Mouse (Mus musculus) stomach, embryonic 16.5 days (tissue): ENCODE data around the gene Zfp184. TPM values are rescaled to one million over a fixed set of nuclear protein-coding genes. Genes with fewer than 3 reads are reported as not detected.

Experiments
- ATAC-seq: fragments of 200-750 bp; cut with Nextera tagmentation; 2 replicates; pipeline ENCODE4 v1.8.0; 2017; ENCODE audit warnings: moderate number of reproducible peaks, moderate TSS enrichment; ENCODE audit not compliant: insufficient read depth, low FRiP score
- H3K27ac ChIP-seq: fragments of 300-500 bp; sonication (generic); 2 replicates; pipeline ENCODE4 v1.5.1; 2014; ENCODE audit warnings: low read length
- H3K27me3 ChIP-seq: fragments of 300-500 bp; sonication (generic); 2 replicates; pipeline ENCODE4 v1.6.1; 2014; ENCODE audit warnings: low read length, control low read depth, mixed read lengths; ENCODE audit not compliant: control insufficient read depth, insufficient read depth
- H3K36me3 ChIP-seq: fragments of 300-500 bp; sonication (generic); 2 replicates; pipeline ENCODE4 v1.6.1; 2014; ENCODE audit warnings: low read length; ENCODE audit not compliant: control insufficient read depth, insufficient read depth
- H3K4me1 ChIP-seq: fragments of 300-500 bp; sonication (generic); 2 replicates; pipeline ENCODE4 v1.6.1; 2014; ENCODE audit warnings: low read length, control low read depth, mixed read lengths; ENCODE audit not compliant: control insufficient read depth, insufficient read depth
- H3K4me2 ChIP-seq: fragments of 300-500 bp; sonication (generic); 2 replicates; pipeline ENCODE4 v1.6.1; 2014; ENCODE audit warnings: low read depth, low read length, mixed read lengths
- H3K4me3 ChIP-seq: fragments of 300-500 bp; sonication (generic); replicated peaks from 2 replicates; pipeline ENCODE4 v1.5.1; 2014; ENCODE audit warnings: mild to moderate bottlenecking, low read length
- H3K9ac ChIP-seq: fragments of 300-500 bp; sonication (generic); 2 replicates; pipeline ENCODE4 v1.6.1; 2014; ENCODE audit warnings: low read length
- H3K9me3 ChIP-seq: fragments of 300-500 bp; sonication (generic); replicated peaks from 2 replicates; pipeline ENCODE4 v1.6.1; 2016; ENCODE audit warnings: low read length, control low read depth; ENCODE audit not compliant: control insufficient read depth
- WGBS: fragments of 180-500 bp; shearing (Covaris S2); extraction: QIAGEN DNeasy Blood & Tissue Kit; methylation state at CpG from one replicate; pipeline ENCODE4 v1.1.7; 2014; 5-methylcytosine and 5-hydroxymethylcytosine counted together
- polyA plus RNA-seq: library from polyadenylated mRNA; unstranded; fragments of >200 nt; fragmentation: Nextera tagmentation; extraction: Ambion mirVana; gene quantifications from 2 replicates; pipeline ENCODE4 v1.2.1, GENCODE M21; 2015

Gene Zfp184
- polyA plus RNA-seq, 1 experiment from 2014 or later: 6.2 TPM

DNA sequence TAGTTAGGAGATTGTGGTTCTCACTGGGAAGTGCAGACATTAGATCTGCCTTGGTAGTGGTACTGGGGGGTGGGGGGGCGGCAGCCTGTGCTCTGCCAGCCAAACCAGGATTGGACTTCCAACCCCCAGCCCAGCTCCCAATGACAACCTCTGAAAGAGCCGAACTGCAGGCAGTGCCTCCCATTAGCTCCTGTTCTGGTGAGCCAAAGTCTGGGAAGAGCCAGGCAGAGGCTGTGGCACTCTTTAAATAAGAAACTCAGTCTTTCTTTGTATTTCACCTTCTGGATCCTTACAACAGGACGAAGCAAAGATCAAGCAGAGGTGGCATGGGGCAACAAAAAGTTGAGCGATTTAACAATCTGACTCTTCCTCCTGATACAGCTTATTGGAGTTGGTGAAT lies 54.3 kb downstream of the Zfp184 start:
- 33% methylated on average over 4 of the region's 4 CpGs for WGBS
- ATAC-seq: no peak
- H3K4me2 ChIP-seq: no peak overlapping the region
- no peaks in the 10 kb centered on the region for H3K9me3 ChIP-seq
- no peak overlapping the region for H3K4me3 ChIP-seq
- H3K27me3 ChIP-seq: peaks cover 90% of the 10 kb centered on the region
- no peak overlapping the region for H3K27ac ChIP-seq
- no peak overlapping the region for H3K9ac ChIP-seq
- peaks cover 12% of the 10 kb centered on the region; the same call in 1 of the 2 replicates for H3K4me1 ChIP-seq
- H3K36me3 ChIP-seq: no peaks in the 10 kb centered on the region

DNA sequence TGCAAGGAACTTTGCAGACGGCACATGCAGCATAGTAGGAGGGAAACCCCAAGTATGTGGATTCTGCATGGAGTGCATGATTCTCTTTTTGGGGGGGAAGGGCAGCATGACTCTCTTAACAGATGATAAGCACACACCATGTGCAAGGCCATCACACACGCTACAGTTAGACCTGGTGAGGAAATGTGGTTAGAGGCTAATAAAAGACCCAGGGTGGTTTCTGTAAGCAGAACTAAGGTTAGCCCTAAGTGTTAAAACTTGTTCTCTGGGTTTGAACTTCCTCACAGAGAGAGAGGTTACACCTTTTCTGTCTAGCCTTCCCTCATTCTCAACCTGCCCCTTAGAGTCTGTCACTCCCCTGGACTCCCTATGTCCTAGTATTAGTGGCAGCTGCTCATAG lies 56.5 kb downstream of the Zfp184 start:
- Histone ChIP-seq H3K27ac (no peak overlapping the region), H3K9me3 (no peaks in the 10 kb centered on the region), H3K36me3 (no peaks in the 10 kb centered on the region), H3K4me3 (no peak overlapping the region), H3K4me2 (peak overlapping the region; percentile 27; the same call in 1 of the 2 replicates), H3K27me3 (peaks cover 91% of the 10 kb centered on the region), H3K9ac (no peak overlapping the region), H3K4me1 (peaks cover 6% of the 10 kb centered on the region; the same call in 1 of the 2 replicates)
- ATAC-seq: no peak
- 69% methylated on average over 2 of the region's 2 CpGs for WGBS

DNA sequence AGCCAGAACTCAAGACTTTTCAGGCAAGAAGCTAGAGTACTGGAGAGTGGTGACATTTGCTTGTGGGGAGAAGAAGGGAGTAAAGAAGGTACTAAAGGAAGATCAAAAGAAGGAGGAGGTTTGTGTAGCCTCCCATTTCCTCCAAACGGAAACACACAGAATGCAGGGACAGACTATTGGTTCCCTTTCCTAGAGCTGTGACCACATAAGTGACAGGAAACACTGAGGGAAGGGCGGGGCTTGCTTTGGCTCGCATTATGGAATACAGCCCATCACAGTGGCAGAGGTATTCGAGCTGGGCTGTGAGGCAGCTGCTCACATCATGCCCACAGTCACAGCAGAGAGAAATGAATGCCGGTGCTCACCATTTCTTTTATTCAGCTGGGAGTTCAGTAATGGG lies 56.9 kb downstream of the Zfp184 start:
- no peaks in the 10 kb centered on the region for H3K9me3 ChIP-seq
- no peak for ATAC-seq
- no peak overlapping the region for H3K4me3 ChIP-seq
- no peak overlapping the region for H3K27ac ChIP-seq
- 21% methylated on average over 5 of the region's 5 CpGs for WGBS
- peaks cover 91% of the 10 kb centered on the region for H3K27me3 ChIP-seq
- no peaks in the 10 kb centered on the region for H3K36me3 ChIP-seq
- H3K4me2 ChIP-seq: peak overlapping the region; percentile 27; the same call in 1 of the 2 replicates
- peaks cover 9% of the 10 kb centered on the region; the same call in 1 of the 2 replicates for H3K4me1 ChIP-seq
- no peak overlapping the region for H3K9ac ChIP-seq

DNA sequence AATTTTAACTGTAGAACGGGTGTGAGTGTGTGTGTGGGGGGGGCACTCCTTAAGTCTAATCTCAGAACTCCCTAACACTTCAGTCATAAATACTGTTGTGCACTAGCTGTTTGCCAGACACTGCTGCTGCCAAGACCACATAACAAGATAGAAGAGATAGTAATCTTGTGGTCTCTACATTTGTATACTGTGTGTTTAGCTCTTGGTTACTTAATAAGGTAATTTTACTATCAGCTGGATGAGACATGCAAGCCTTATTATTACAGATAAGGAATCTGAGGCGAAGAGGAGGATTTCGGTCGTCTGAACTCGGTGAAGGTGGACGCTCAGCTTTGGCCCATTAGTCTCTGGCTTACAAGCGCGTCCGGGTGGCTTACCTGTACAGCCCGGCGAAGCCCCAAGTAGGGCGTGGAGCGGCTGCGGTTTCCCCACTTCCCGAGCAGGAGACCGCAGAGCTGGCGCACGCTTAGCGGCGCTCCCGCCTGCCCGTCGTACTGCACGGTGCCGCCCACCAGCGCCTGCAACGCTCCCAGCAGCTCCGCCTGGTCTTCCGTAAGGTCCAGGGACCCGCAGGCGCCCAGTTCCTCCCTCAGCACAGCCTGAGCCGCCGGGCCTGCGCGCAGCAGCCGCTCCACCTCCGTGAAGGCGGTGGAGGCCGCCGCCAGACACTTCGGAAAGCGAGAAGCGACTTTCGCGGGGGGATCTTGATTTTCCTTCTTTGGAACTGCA lies 60.9 kb downstream of the Zfp184 start:
- Histone ChIP-seq H3K27ac (0 out of 2 replicates have a peak overlapping the region, but pooled peaks have one; percentile 2), H3K4me3 (peak overlapping the region; percentile 61), H3K27me3 (peaks cover 93% of the 10 kb centered on the region), H3K4me1 (peaks cover 12% of the 10 kb centered on the region; the same call in 1 of the 2 replicates), H3K4me2 (peak overlapping the region; percentile 86), H3K36me3 (no peaks in the 10 kb centered on the region), H3K9me3 (no peaks in the 10 kb centered on the region), H3K9ac (peak overlapping the region; percentile 63)
- ATAC-seq: peak; percentile 91
- WGBS: under 1% methylated on average over 45 of the region's 45 CpGs

DNA sequence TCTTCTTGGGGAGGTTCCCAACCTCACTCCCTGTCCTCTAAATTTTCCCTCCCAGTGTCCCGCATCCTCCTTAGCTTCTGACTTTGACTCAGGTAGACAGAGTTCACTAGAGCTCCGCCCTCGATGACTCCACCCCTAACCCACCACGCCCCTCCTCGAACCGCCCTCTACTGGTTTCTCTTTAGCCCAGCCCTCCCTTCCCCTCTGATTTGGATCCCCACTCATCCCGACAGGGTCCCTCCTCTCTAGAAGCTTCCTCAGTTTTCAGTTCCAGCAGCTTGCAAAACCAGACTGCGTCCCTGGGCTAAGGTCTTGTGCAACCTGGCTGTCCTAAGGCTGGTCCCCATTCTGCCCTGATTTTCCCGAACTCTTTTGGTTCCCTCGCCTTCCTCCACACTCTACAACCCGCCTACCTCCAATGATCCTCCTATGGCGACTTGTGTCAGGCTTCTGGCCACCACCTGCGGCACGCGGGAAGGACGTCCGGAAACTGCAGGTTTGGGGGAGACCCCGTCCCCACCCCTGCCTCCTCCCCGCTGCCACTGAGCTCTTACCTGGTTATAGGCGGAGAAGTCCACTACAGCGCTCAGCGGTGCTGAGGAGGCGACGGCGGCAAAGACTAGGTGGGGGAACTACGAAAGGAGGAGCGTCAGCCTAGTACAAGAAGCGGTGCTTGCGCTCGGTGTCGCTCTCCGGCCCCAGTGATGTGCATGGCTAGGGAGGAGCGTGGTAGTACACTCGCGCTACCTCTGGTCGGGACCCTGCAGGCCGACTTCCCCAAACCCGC lies 61.6 kb downstream of the Zfp184 start:
- ATAC-seq: peak; percentile 89
- Histone ChIP-seq H3K27me3 (peaks cover 89% of the 10 kb centered on the region), H3K4me3 (peak overlapping the region; percentile 61), H3K4me2 (peak overlapping the region; percentile 86), H3K9ac (peak overlapping the region; percentile 63), H3K27ac (0 out of 2 replicates have a peak overlapping the region, but pooled peaks have one; percentile 2), H3K4me1 (peaks cover 12% of the 10 kb centered on the region; the same call in 1 of the 2 replicates), H3K9me3 (no peaks in the 10 kb centered on the region), H3K36me3 (no peaks in the 10 kb centered on the region)
- under 1% methylated on average over 38 of the region's 38 CpGs for WGBS

DNA sequence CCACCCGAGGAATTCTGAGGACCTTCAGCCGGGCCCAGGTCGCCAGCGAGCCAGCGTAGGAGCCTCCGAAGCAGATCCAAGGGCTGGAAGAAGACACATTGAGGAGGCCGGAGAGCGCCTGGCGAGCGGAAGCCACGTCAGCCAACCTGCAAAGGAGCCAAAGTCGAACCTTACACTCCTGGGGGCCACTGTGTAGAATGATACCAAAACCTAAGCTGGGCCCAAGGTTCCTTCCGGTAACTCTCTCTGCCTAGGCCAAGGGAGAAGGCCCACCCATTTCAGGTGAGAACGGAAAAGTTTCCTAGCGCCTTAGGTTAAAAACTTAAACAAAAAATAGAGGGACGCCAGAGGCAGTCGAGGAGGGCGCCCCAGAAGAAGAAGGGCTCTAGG lies 62.2 kb downstream of the Zfp184 start:
- no peak for ATAC-seq
- Histone ChIP-seq H3K9ac (peak overlapping the region; percentile 63), H3K27me3 (peaks cover 85% of the 10 kb centered on the region), H3K27ac (no peak overlapping the region), H3K36me3 (no peaks in the 10 kb centered on the region), H3K4me1 (peaks cover 12% of the 10 kb centered on the region; the same call in 1 of the 2 replicates), H3K4me2 (peak overlapping the region; percentile 86), H3K9me3 (no peaks in the 10 kb centered on the region), H3K4me3 (peak overlapping the region; percentile 61)
- 5% methylated on average over 18 of the region's 18 CpGs for WGBS

DNA sequence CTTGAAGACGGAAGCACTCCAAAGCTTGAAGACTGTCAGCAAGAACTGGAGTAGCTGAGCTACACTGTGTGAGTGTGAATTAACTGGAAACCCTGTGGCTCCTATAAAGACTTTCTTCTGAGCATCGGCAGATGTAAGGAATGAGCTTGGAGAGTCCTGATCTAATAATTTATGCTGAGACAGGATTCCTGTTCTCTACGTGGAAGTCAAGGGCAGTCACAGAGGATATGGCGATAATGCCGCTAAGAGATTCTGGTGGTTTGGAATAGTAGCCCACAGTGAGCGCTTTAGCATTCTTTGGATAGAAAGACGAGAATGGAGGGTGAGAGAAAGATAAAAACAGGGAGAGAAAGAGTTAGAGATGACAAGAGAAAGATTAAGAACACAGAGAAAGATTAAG lies 63.0 kb downstream of the Zfp184 start:
- no peak overlapping the region for H3K4me2 ChIP-seq
- H3K27me3 ChIP-seq: peaks cover 87% of the 10 kb centered on the region
- no peak overlapping the region for H3K4me3 ChIP-seq
- ATAC-seq: no peak
- WGBS: 54% methylated on average over 7 of the region's 7 CpGs
- no peak overlapping the region for H3K27ac ChIP-seq
- no peaks in the 10 kb centered on the region for H3K36me3 ChIP-seq
- H3K9me3 ChIP-seq: no peaks in the 10 kb centered on the region
- peaks cover 12% of the 10 kb centered on the region; the same call in 1 of the 2 replicates for H3K4me1 ChIP-seq
- H3K9ac ChIP-seq: no peak overlapping the region

DNA sequence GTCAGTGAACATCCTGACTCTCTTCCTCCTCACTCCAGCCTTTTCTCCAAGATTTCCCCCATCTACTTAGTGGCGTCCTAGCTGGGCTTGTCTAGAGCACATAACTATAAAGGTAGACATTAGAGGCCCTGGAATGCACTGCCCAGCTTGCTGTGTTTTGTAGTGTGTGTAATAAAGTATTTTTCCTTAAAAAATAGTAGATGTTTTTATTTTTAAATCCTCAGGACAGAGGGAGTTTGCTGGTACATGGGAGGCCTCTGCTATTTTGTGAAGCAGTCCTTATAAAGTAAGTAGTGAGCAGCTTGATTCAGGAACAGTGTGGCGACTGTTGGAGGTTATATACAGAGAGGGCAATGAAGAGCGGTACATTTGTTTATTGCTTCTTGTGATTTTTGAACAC lies 63.8 kb downstream of the Zfp184 start:
- H3K9me3 ChIP-seq: no peaks in the 10 kb centered on the region
- peaks cover 12% of the 10 kb centered on the region; the same call in 1 of the 2 replicates for H3K4me1 ChIP-seq
- H3K4me3 ChIP-seq: no peak overlapping the region
- ATAC-seq: no peak
- no peaks in the 10 kb centered on the region for H3K36me3 ChIP-seq
- peaks cover 84% of the 10 kb centered on the region for H3K27me3 ChIP-seq
- H3K27ac ChIP-seq: no peak overlapping the region
- H3K4me2 ChIP-seq: no peak overlapping the region
- no peak overlapping the region for H3K9ac ChIP-seq
- 77% methylated on average over 3 of the region's 3 CpGs for WGBS

DNA sequence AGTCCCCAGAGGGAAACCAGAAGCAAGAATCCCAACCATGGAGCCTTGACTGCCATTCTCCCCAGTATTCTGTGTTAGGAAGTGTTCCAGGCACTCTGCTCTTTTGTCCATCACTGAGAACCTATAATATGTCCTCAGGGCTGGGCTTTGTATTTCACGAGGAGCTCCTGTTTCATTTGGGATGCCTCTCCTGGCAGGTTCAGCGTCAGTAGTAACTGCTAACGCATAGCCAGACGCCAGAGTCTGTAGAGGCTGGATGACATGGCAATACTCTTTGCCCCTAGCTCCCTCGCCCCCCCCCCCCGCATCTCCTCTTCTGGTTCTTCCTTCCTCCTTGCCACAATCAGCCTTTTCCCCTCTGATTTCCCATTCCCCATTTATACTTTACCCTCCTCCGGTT lies 64.7 kb downstream of the Zfp184 start, which contains the start of gene Prss16:
Gene Prss16 (minus strand): TSS at position 101 of the 400 bp plus-strand sequence.
- Histone ChIP-seq H3K9ac (no peak within 1 kb of the TSS), H3K4me1 (peaks cover 12% of the 10 kb centered on the region; the same call in 1 of the 2 replicates), H3K27me3 (peaks cover 80% of the 10 kb centered on the region), H3K27ac (no peak within 1 kb of the TSS), H3K4me2 (no peak within 1 kb of the TSS), H3K9me3 (no peaks in the 10 kb centered on the region), H3K4me3 (no peak within 1 kb of the TSS), H3K36me3 (no peaks in the 10 kb centered on the region)
- WGBS: 41% methylated on average over 6 of the region's 7 CpGs
- ATAC-seq: no peak
